Mouse (Mus musculus) left cerebral cortex, postnatal 10 days (tissue): ENCODE results near the gene Pyroxd2. TPM values are rescaled to one million over a fixed set of nuclear protein-coding genes. Genes with fewer than 3 reads are reported as not detected.

Experiments
- DNase-seq, 2 experiments: peaks; one replicate each; pipeline ENCODE4 v3.0.0; 2021 to 2022; ENCODE audit warnings: low spot score in 2 of 2, mixed read lengths in 1 of 2; ENCODE audit errors: extremely low spot score in 1 of 2
- intact Hi-C: fragments of 180-260 bp; cut with DNase I; formaldehyde crosslinking; loops from one replicate; pipeline ENCODE4 v1.15.1; 2025
- total RNA-seq, 2 experiments: library from RNA; stranded (reverse); gene quantifications; 2 replicates each; pipeline ENCODE4 v1.2.3; 2021

The Pyroxd2 gene
- total RNA-seq, 2 experiments from 2014 or later, result 2.6 to 2.7 TPM

DNA sequence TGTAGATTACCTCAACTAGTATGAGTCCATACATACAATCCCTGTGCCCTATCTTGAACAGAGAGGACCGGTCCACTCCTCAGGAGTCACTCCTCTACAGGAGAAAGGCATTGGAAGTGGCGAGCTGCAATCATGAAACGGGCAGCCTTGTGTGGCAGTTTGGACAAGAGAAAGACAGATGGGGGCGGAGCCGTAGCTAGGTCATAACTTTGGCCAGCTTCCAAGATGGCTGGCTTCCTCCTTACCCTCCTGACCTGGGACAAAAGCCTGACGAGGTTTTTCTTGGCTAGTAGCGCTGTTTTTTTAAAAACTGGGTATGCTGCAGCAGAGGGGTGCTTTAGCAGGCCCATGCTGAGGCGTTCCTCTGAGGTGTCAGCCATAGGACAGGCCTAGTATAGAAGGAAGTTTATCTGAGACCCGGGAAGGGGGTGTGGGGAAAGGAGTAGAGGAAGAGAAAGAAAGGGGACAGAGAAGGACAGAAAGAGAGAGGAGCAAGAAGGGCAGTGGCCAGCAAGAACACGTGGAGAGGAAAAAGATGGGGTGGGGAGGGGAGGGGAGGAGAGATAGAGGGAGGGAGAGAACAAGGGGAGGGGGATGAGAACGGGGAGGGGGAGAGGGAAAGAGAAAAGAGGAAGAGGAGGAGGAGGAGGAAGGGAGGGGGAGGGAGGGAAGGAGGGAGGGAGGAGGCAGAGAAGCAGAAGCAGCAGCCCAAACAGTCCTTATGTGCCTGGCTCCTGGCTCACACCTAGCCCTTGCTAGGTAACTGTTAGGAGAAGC lies 754 bp upstream of the Pyroxd2 start:
- peak; percentile 47 to 82 for DNase-seq
- intact Hi-C loops, result no loop called here

GRCm38 (mm10) chr19:42750196-42750595 lies 2.4 kb downstream of the Pyroxd2 start:
- intact Hi-C loops, result no loop called here
- DNase-seq, result no peak

DNA sequence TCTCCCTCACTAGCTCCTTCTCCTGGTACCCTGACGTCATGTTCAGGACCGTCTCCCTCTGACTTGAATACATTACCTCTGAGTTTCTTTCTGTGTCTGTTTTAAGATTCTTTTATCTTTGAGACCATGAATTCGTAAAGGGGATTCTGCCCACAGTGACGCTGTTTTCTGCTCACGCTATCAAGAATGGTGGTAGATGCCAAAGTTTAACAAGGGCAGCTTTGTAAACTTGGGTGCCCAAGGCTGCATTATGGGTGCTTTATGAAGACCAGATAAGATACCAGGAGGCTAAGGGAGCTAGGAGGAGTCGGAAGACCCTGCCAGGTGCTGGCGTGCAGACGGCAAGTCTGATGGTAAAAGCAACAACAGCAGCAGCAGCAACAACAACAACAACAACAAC lies 5.9 kb downstream of the Pyroxd2 start:
- no peak for DNase-seq
- intact Hi-C loops, result loop anchor here (10.0 kb wide), 1 partner anchor 432 kb away; no protein-coding TSS in a partner anchor

DNA sequence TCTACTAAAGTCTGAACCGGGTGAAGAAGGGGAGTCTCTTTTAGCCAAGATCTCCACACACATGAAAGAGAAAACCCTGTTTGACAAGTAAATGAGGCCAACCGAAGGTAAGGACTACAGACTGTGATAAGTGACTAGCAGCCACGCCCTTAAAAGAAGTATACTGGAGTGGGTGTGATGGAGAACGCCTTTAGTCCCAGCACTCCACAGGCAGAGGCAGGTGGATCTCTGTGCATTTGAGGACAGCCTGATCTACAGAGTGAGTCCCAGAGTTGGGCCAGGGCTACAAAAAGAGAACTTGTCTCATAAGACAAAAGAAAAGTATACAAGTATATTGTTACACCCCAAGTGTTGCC lies 6.7 kb downstream of the Pyroxd2 start:
- intact Hi-C loops, result loop anchor here (10.0 kb wide), 1 partner anchor 431 kb away; no protein-coding TSS in a partner anchor
- DNase-seq, result no peak

- no peak for DNase-seq
- intact Hi-C loops, result loop anchor here (10.0 kb wide), 1 partner anchor 430 kb away; no protein-coding TSS in a partner anchor
Observed at GRCm38 (mm10) chr19:42745084-42745868, 7.3 kb downstream of the Pyroxd2 start.

GRCm38 (mm10) chr19:42744162-42744586 lies 8.4 kb downstream of the Pyroxd2 start:
- intact Hi-C loops, result loop anchor here (5.0 to 10.0 kb wide), 2 partner anchors 152 to 429 kb away; no protein-coding TSS in a partner anchor
- peak; percentile 56 to 69 for DNase-seq

DNA sequence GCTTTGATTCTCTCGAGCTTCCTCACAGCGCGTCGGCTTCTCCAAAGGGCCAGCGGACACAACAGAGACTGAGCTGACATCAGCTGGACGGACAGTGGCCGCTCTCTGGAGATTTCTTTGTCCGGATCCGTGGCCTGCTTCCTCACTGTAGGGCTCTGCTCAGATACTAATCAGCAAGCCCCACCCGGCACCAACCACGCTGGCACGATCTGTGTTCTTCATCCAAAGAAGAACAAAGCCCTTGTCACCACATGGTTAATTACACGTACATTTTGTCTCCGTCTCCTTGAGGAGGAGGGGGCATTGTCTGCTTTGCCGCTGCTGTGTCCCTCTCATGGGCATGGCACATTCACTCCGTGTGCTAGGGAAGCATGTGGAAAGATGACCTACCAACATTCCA lies 9.3 kb downstream of the Pyroxd2 start:
- DNase-seq, result no peak
- intact Hi-C loops, result loop anchor here (5.0 to 10.0 kb wide), 2 partner anchors 151 to 428 kb away; no protein-coding TSS in a partner anchor

DNA sequence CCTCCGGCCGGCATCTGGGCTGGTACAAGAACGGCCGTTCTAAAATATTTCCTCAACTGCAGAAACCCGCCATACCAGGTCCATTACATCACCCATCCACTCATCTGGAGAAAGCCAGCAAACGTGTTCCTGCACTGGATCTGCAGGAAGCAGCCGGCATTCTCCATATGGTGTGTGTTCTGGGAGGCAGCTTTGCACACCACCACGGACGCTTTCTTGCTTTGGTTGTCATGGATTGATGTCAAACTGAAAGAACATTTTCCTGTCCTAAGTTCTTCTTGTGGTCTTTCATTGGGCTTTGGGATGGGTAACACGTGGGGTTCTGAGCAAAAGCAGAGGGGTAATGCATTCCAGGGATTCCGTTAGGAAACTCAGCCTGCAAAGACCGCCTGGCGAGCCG lies 10.7 kb downstream of the Pyroxd2 start:
- intact Hi-C loops, result loop anchor here (5.0 to 10.0 kb wide), 2 partner anchors 150 to 427 kb away; no protein-coding TSS in a partner anchor
- no peak for DNase-seq

DNA sequence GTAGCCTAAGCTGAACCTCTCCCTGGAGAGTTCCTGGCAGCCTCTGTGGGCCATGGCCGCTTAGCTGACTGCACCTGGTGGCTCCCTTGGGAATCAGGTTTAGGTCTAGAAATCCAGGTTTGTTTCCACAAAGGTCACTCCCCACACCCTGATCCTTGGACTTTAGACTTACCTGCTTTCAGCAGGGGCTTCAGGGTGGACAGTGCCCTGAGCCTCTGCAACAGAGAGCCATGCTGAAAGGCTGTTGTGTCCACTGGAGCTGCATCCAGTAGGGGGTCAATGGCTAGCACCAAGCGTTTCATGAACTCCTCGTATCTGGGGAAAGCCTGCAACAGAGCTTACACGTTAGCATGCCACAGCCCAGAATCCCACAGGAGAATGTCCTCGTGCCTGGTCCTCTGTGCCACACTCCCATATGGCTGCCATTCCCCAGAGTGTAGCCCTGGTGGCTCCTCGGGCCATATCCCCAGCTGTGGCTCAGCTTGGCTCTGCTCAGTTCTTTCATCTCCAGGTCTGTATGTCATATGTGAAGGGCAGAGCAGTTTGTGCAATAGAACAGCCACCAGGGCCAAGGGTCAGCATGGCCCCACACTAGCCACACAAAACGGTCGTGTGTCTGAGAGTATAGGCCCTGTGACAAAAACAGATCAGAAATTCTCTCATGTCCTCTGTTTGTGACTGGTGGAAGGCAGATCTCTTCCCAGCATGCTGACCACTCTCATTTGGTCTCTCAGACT lies 12.2 kb downstream of the Pyroxd2 start:
- DNase-seq, result no peak

DNA sequence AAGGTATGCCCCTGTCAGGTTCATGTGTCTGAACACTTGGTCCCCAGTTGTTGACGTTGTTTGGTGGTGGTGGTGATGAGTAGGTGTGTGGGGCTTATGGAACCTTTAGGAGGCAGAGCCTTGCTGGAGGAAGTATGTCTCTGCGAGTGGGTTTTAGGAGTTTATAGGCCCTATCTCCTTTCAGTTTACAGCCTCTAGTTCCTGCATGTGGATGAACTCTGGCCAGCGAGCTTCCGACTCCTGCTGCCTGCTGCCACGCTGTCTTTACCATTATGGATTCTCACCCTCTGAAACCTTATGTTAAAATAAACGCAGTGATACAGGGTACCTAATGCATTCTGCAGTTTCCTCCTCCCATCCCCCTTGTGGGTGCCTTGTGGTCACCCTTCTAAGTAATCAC lies 12.8 kb downstream of the Pyroxd2 start:
- intact Hi-C loops, result loop anchor here (5.0 to 10.0 kb wide), 2 partner anchors 147 to 425 kb away; no protein-coding TSS in a partner anchor
- DNase-seq, result no peak

More for the DNA sequence above, 12.2 kb downstream of the Pyroxd2 start:
- intact Hi-C loops, result loop anchor here (5.0 to 10.0 kb wide), 2 partner anchors 148 to 426 kb away; no protein-coding TSS in a partner anchor

DNA sequence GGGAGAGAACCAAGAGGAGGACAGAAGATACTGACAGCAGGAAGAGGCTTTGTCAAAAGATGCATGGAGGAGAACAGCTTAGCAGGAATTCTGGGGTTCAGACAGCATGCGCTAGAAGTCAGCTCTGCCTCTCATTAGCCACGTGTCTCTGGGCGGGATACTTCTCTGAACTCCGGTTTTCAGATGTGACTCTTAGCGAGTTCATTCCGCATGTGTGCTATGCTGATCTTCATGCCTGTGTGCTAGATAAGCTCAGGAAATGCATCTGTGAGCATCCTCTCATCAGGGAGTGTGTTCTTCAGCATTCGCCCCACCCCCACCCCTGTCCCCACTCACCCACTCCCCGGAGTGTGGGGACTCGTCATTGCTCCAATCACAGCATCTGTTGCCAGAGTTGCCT lies 14.8 kb downstream of the Pyroxd2 start:
- DNase-seq, result no peak
- intact Hi-C loops, result no loop called here

DNA sequence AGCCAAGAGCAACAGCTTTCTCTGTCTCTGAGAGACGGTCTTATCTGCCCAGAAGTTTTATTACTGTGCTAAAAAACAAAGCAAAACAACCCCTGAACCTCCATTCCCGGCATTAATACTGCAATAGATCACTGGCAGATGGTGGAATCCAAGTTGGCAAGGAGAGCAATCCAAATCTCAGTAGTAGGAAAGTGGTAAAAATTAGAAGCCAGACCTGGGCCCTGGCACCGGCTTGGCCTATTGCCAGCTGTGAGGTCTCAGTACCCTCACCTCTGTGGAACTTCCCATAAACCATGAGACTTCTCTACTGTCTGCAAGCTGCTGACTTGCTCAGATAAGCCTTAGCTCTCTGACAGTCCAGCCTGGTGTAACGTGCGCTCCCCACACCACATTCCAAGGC lies 17.6 kb downstream of the Pyroxd2 start:
- DNase-seq, result no peak
- intact Hi-C loops, result loop anchor here (5.0 kb wide), 1 partner anchor 73 kb away; no protein-coding TSS in a partner anchor

- intact Hi-C loops, result no loop called here
- no peak for DNase-seq
Observed at GRCm38 (mm10) chr19:42727424-42727823, 25.2 kb downstream of the Pyroxd2 start.

GRCm38 (mm10) chr19:42726766-42727165 lies 25.8 kb downstream of the Pyroxd2 start:
- no peak for DNase-seq

DNA sequence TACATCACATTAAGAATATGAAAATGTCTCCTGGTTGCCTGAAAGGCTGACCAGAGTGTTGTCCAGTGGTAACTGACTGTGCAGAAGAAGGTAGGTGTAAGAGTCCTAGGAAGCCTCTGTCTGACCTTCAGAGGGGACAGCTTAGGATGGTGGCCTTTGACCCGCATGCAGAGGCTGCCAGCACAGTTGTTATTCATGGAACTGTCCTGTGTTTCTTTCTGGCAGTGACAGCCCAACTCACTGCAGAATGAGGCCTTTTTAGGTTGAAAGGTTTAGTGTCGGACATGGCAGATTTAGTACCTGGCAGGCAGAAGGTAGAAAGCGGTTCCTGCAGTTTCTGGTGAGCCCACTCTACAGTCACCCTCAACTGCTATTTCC lies 26.6 kb downstream of the Pyroxd2 start:
- no peak for DNase-seq
- intact Hi-C loops, result no loop called here

More at GRCm38 (mm10) chr19:42726766-42727165, 25.8 kb downstream of the Pyroxd2 start:
- intact Hi-C loops, result no loop called here

DNA sequence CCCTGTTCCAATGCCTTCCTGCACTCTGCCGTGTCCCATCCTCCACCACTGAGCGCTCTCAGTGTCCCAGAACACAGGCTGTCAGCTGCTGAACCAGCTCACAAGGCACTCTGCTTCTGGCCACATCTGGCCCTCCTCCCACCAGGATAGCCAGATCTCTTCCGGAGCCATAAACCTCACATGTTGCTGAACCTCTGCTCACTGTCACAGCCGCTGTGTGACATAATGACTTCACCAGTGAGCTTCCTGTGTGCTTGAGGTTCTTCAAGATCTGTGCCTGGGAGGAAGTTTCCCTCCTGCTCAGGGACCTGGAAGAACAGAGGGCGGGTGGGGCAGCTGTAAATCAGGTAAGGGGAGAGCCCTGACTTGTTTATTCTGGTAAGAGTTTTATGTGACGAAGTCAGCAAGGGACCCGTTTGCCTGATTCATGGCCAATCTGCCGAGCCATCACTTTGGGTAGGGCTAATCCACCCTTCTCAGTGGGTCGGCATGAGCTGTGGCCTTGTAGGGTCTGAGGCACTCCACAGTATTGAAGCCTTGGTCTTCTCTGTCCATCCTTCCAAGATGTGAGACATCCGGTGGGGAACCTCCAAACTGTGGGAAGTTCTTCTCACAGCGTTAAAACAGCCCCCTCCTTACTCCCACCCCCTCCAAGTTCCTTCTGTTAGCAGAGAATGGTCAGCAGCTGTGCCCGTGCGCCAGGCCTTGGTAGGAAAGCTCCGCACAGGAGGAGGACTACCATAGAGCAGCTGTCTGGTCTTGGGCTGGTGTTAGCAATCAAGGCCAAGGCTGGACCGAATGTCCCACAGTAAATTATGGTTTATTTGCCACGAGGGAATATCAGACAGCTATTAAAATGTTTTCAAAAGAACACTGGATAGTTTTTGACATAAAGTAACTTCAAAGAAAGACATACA lies 27.3 kb downstream of the Pyroxd2 start:
- intact Hi-C loops, result no loop called here
- no peak for DNase-seq

DNA sequence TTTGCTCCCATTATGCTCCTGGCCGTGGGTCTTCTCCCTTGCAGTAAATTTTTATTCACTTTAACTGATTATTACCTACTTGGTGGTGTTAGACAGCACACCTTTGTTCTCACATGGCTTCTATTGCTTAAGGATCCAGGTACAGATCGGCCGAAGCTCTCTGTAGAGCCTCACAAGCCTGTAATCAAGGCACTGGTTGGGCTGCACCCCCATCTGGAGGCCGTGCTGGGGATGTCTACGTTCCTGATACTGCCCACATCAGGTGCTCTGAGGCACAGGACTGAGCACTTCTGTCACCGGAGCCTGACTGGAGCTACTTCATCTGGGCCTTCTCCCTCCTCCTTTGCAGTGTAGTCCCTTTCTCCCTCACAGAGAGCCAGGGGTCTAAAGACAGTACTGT lies 29.3 kb downstream of the Pyroxd2 start:
- no peak for DNase-seq
- intact Hi-C loops, result no loop called here

GRCm38 (mm10) chr19:42722500-42722899 lies 30.1 kb downstream of the Pyroxd2 start:
- no peak for DNase-seq
- intact Hi-C loops, result no loop called here
